Mouse (Mus musculus) heart, adult 2 months (tissue): Measurements from ENCODE around the gene Stk39.

Source experiments
- CTCF ChIP-seq: fragments of 200-600 bp; IDR thresholded peaks from 2 replicates; pipeline ENCODE4 v1.8.1; 2022; ENCODE audit warnings: antibody characterized with exemption, mild to moderate bottlenecking, moderate library complexity
- EP300 ChIP-seq: fragments of 200-500 bp; IDR thresholded peaks from 2 replicates; pipeline ENCODE4 v1.6.1; 2011; ENCODE audit warnings: low read depth, low read length, control low read depth; ENCODE audit not compliant: insufficient read depth
- POLR2A ChIP-seq: fragments of 200-500 bp; IDR thresholded peaks from 2 replicates; pipeline ENCODE4 v1.6.1; 2011; ENCODE audit warnings: mild to moderate bottlenecking, low read depth, low read length, control low read depth; ENCODE audit not compliant: insufficient read depth

GRCm38 (mm10) chr2:68472921-68473320 is 853 bp upstream of the Stk39 start:
- TF ChIP-seq CTCF (no peak), POLR2A (no peak), EP300 (no peak)
